Mouse (Mus musculus) kidney, adult 2 months (tissue): ENCODE results near the gene Fam219a. TPM values are rescaled to one million over a fixed set of nuclear protein-coding genes. Genes with fewer than 3 reads are reported as not detected.
A peak's percentile ranks its signal among the peaks of the same experiment; 100 is the strongest.

Source experiments
- DNase-seq: peaks from one replicate; pipeline ENCODE4 v3.0.0; 2021
- H3K27ac ChIP-seq: fragments of 200-500 bp; 2 replicates; pipeline ENCODE4 v1.5.1; 2012; ENCODE audit warnings: low read depth, low read length, control low read depth, inconsistent platforms; ENCODE audit not compliant: insufficient read depth
- H3K27me3 ChIP-seq: fragments of 200-500 bp; replicated peaks from 2 replicates; pipeline ENCODE4 v1.6.1; 2012; ENCODE audit warnings: mild to moderate bottlenecking, moderate library complexity, low read length, inconsistent platforms; ENCODE audit not compliant: control insufficient read depth, insufficient read depth
- H3K36me3 ChIP-seq: fragments of 200-500 bp; 2 replicates; pipeline ENCODE4 v1.6.1; 2012; ENCODE audit warnings: mild to moderate bottlenecking, moderate library complexity, low read length, inconsistent platforms; ENCODE audit not compliant: control insufficient read depth, insufficient read depth
- H3K4me1 ChIP-seq: fragments of 200-500 bp; 2 replicates; pipeline ENCODE4 v1.6.1; 2011; ENCODE audit warnings: low read length; ENCODE audit not compliant: control insufficient read depth, insufficient read depth
- H3K4me3 ChIP-seq: fragments of 200-500 bp; 2 replicates; pipeline ENCODE4 v1.5.1; 2011; ENCODE audit warnings: mild to moderate bottlenecking, low read depth, low read length, control low read depth; ENCODE audit not compliant: insufficient read depth
- CTCF ChIP-seq: fragments of 200-500 bp; conservative IDR thresholded peaks from 2 replicates; pipeline ENCODE4 v1.5.1; 2011; ENCODE audit warnings: low read depth, mild to moderate bottlenecking, control low read depth, low read length, moderate library complexity, mixed read lengths; ENCODE audit not compliant: insufficient read depth, insufficient read length
- POLR2A ChIP-seq: fragments of 200-500 bp; IDR thresholded peaks from one replicate; pipeline ENCODE4 v1.6.1; 2011; ENCODE audit warnings: low read depth, low read length, control low read depth
- WGBS: fragments of 180-500 bp; shearing (Covaris S2); methylation state at CpG from one replicate; pipeline ENCODE4 v1.1.7; 2018; 5-methylcytosine and 5-hydroxymethylcytosine counted together
- polyA plus RNA-seq: library from polyadenylated mRNA; depleted of rRNA; stranded (reverse); fragments of >200 nt; gene quantifications from 2 replicates; pipeline ENCODE4 v1.2.3, GENCODE M21; 2012

Fam219a gene
- polyA plus RNA-seq, 1 experiment, result 16.4 TPM

- TF ChIP-seq POLR2A (no peak), CTCF (no peak)
- 48% methylated on average over 3 of the region's 3 CpGs for WGBS
- Histone ChIP-seq H3K36me3 (no peaks in the 10 kb centered on the region), H3K27me3 (no peaks in the 10 kb centered on the region), H3K27ac (peak overlapping the region; percentile 55; the same call in 1 of the 2 replicates), H3K4me1 (peaks cover 30% of the 10 kb centered on the region), H3K4me3 (no peak overlapping the region)
- DNase-seq, result peak; percentile 34
These were observed 75.7 kb downstream of the Fam219a start for GRCm38 (mm10) chr4:41493464-41494116.

GRCm38 (mm10) chr4:41492951-41493350 is 76.4 kb downstream of the Fam219a start:
- WGBS, result 84% methylated on average over 7 of the region's 7 CpGs
- Histone ChIP-seq H3K4me1 (peaks cover 27% of the 10 kb centered on the region), H3K4me3 (no peak overlapping the region), H3K27ac (no peak overlapping the region), H3K27me3 (no peaks in the 10 kb centered on the region), H3K36me3 (no peaks in the 10 kb centered on the region)
- no peak for DNase-seq
- TF ChIP-seq POLR2A (no peak), CTCF (no peak)

GRCm38 (mm10) chr4:41481601-41482017 is 87.7 kb downstream of the Fam219a start:
- DNase-seq, result peak; percentile 79
- no peaks in the 10 kb centered on the region for H3K4me1 ChIP-seq
- H3K27me3 ChIP-seq, result no peaks in the 10 kb centered on the region
- WGBS, result 30% methylated on average over 6 of the region's 6 CpGs
- no peaks in the 10 kb centered on the region for H3K36me3 ChIP-seq
- no peak overlapping the region for H3K4me3 ChIP-seq
- no peak overlapping the region for H3K27ac ChIP-seq
- TF ChIP-seq POLR2A (no peak), CTCF (no peak)

- no peak overlapping the region for H3K4me3 ChIP-seq
- no peak for DNase-seq
- no peak for TF ChIP-seq POLR2A
- TF ChIP-seq CTCF, result no peak
- H3K4me1 ChIP-seq, result no peaks in the 10 kb centered on the region
- H3K27ac ChIP-seq, result no peak overlapping the region
- 82% methylated on average over 8 of the region's 8 CpGs for WGBS
- H3K36me3 ChIP-seq, result no peaks in the 10 kb centered on the region
- no peaks in the 10 kb centered on the region for H3K27me3 ChIP-seq
These were observed 89.1 kb downstream of the Fam219a start for GRCm38 (mm10) chr4:41480254-41480653.

- no peaks in the 10 kb centered on the region for H3K4me1 ChIP-seq
- 82% methylated on average over 1 of the region's 1 CpGs for WGBS
- H3K27ac ChIP-seq, result no peak overlapping the region
- DNase-seq, result no peak
- no peak overlapping the region for H3K4me3 ChIP-seq
- H3K36me3 ChIP-seq, result no peaks in the 10 kb centered on the region
- TF ChIP-seq CTCF (no peak), POLR2A (no peak)
- H3K27me3 ChIP-seq, result no peaks in the 10 kb centered on the region
These were observed 89.9 kb downstream of the Fam219a start for GRCm38 (mm10) chr4:41479456-41479804.

- no peak; the same call in 1 of the 2 replicates for TF ChIP-seq CTCF
- TF ChIP-seq POLR2A, result no peak
- H3K27me3 ChIP-seq, result no peaks in the 10 kb centered on the region
- H3K27ac ChIP-seq, result no peak overlapping the region
- no peak overlapping the region for H3K4me3 ChIP-seq
- 87% methylated on average over 4 of the region's 4 CpGs for WGBS
- no peak for DNase-seq
- no peaks in the 10 kb centered on the region for H3K4me1 ChIP-seq
- H3K36me3 ChIP-seq, result no peaks in the 10 kb centered on the region
These were observed 90.4 kb downstream of the Fam219a start for GRCm38 (mm10) chr4:41478751-41479455.

- no peak for DNase-seq
- 84% methylated on average over 9 of the region's 9 CpGs for WGBS
- Histone ChIP-seq H3K4me3 (no peak overlapping the region), H3K27me3 (no peaks in the 10 kb centered on the region), H3K27ac (no peak overlapping the region), H3K36me3 (no peaks in the 10 kb centered on the region), H3K4me1 (no peaks in the 10 kb centered on the region)
- TF ChIP-seq CTCF, result no peak
- TF ChIP-seq POLR2A, result no peak
These were observed 91.6 kb downstream of the Fam219a start for GRCm38 (mm10) chr4:41477648-41478160.
